ENCODE assay signal across 8 mouse cellular contexts in genomic region chr16:21778293-21778866, GRCm38 (mm10). TPM values are rescaled to one million over a fixed set of nuclear protein-coding genes. Genes with fewer than 3 reads are reported as not detected.
DNase-seq lines count a peak whose midpoint lies in the region; ATAC-seq and TF ChIP-seq lines count a peak whose summit lies in the region.

No protein-coding gene starts in this region.

- intact Hi-C loops in left cerebral cortex, postnatal 14 days (cut with DNase I): no loop called here

- 41% methylated on average over 3 of the region's 3 CpGs for WGBS in forebrain, embryonic 15.5 days
- WGBS in midbrain, embryonic 14.5 days: 43% methylated on average over 3 of the region's 3 CpGs

- no peak for ATAC-seq in forebrain, embryonic 15.5 days (replicated peaks)
- no peak for ATAC-seq in midbrain, embryonic 14.5 days (ENCODE audit: low FRiP score, low TSS enrichment)

- peak overlapping the region; percentile 71 to 75 for H3K4me3 ChIP-seq in MEL (ENCODE audit: control insufficient read depth in 1 of 2, insufficient read depth in 1 of 2, low read depth in 2 of 2, low read length in 2 of 2)
- H3K4me3 ChIP-seq in forebrain, embryonic 15.5 days: peak overlapping the region; percentile 22
- peak overlapping the region; percentile 22; the same call in 1 of the 2 replicates for H3K4me3 ChIP-seq in midbrain, embryonic 14.5 days (replicated peaks; ENCODE audit: low read depth, low read length)

- no peaks in the 10 kb centered on the region for H3K4me1 ChIP-seq in MEL (ENCODE audit: control insufficient read depth in 1 of 2, insufficient read depth in 2 of 2, low read length in 2 of 2)
- no peaks in the 10 kb centered on the region for H3K4me1 ChIP-seq in forebrain, embryonic 15.5 days
- no peaks in the 10 kb centered on the region for H3K4me1 ChIP-seq in midbrain, embryonic 14.5 days (ENCODE audit: control insufficient read depth, insufficient read depth, low read length)

- TF ChIP-seq EP300 in MEL (IDR thresholded peaks at IDR 0.05; ENCODE audit: low read depth in 1 of 2, low read length in 2 of 2): no peak

- no peak for TF ChIP-seq POLR2A in MEL (IDR thresholded peaks at IDR 0.05; ENCODE audit: control insufficient read depth in 1 of 2, insufficient read depth in 1 of 2, low read depth in 1 of 2, low read length in 2 of 2, poor library complexity in 1 of 2)

- no peaks in the 10 kb centered on the region for H3K36me3 ChIP-seq in MEL (ENCODE audit: control insufficient read depth in 1 of 2, insufficient read depth in 2 of 2, low read length in 2 of 2)
- no peaks in the 10 kb centered on the region for H3K36me3 ChIP-seq in forebrain, embryonic 15.5 days
- no peaks in the 10 kb centered on the region for H3K36me3 ChIP-seq in midbrain, embryonic 14.5 days (ENCODE audit: control insufficient read depth, insufficient read depth, low read length)

- peak overlapping the region; percentile 50 for H3K9ac ChIP-seq in MEL (ENCODE audit: control insufficient read depth, low read depth, low read length, poor library complexity, severe bottlenecking)
- H3K9ac ChIP-seq in forebrain, embryonic 15.5 days (replicated peaks): no peak overlapping the region
- H3K9ac ChIP-seq in midbrain, embryonic 14.5 days (replicated peaks; ENCODE audit: low read length): no peak overlapping the region

- DNase-seq in CD4-positive, CD25-positive, alpha-beta regulatory T cell, adult 2 months (ENCODE audit: low read depth, low spot score): peak; percentile 55
- peak; percentile 73 for DNase-seq in MEL (ENCODE audit: low read depth, low spot score)
- peak; percentile 41 for DNase-seq in kidney, postnatal 14 days
- DNase-seq in midbrain, embryonic 14.5 days: peak; percentile 69
- DNase-seq in adrenal gland, adult 18-20 months (ENCODE audit: low spot score in 2 of 2): no peak
- no peak for DNase-seq in layer of hippocampus, postnatal 36 days
- DNase-seq in left cerebral cortex, postnatal 14 days (ENCODE audit: low spot score in 2 of 2): no peak

- no peaks in the 10 kb centered on the region for H3K27me3 ChIP-seq in MEL (ENCODE audit: control insufficient read depth in 1 of 2, insufficient read depth in 2 of 2, low read length in 2 of 2)
- no peaks in the 10 kb centered on the region for H3K27me3 ChIP-seq in forebrain, embryonic 15.5 days
- no peaks in the 10 kb centered on the region for H3K27me3 ChIP-seq in midbrain, embryonic 14.5 days (ENCODE audit: control insufficient read depth, insufficient read depth, low read length)

- H3K27ac ChIP-seq in MEL (ENCODE audit: control insufficient read depth, low read depth, low read length): no peak overlapping the region
- no peak overlapping the region for H3K27ac ChIP-seq in forebrain, embryonic 15.5 days (replicated peaks)
- no peak overlapping the region for H3K27ac ChIP-seq in midbrain, embryonic 14.5 days (replicated peaks; ENCODE audit: low read depth, low read length)

- no peaks in the 10 kb centered on the region for H3K9me3 ChIP-seq in MEL (replicated peaks; ENCODE audit: insufficient read depth, low read length)
- no peaks in the 10 kb centered on the region for H3K9me3 ChIP-seq in forebrain, embryonic 15.5 days
- no peaks in the 10 kb centered on the region for H3K9me3 ChIP-seq in midbrain, embryonic 14.5 days (ENCODE audit: control insufficient read depth, low read length)

- TF ChIP-seq CTCF in MEL (IDR thresholded peaks at IDR 0.05 in 2 of 3, conservative IDR thresholded peaks at IDR 0.05 in 1 of 3; ENCODE audit: control insufficient read depth in 1 of 3, insufficient read depth in 1 of 3, low read depth in 2 of 3, low read length in 3 of 3, poor library complexity in 1 of 3, severe bottlenecking in 1 of 3): no peak

- H3K79me2 ChIP-seq in MEL (ENCODE audit: control insufficient read depth, insufficient read depth, low read length, poor library complexity): no peaks in the 10 kb centered on the region

- TF ChIP-seq RAD21 in MEL (IDR thresholded peaks at IDR 0.05; ENCODE audit: low read depth, low read length): no peak

- 0 out of 2 replicates have a peak overlapping the region, but pooled peaks have one; percentile 15 for H3K4me2 ChIP-seq in forebrain, embryonic 15.5 days (replicated peaks)
- H3K4me2 ChIP-seq in midbrain, embryonic 14.5 days (ENCODE audit: low read length): peak overlapping the region; percentile 37

TF ChIP-seq in MEL, 35 proteins besides CTCF, POLR2A, EP300 and RAD21:
- TF ChIP-seq RCOR1 (IDR thresholded peaks at IDR 0.05; ENCODE audit: low read depth, low read length) (no peak), MAFK (IDR thresholded peaks at IDR 0.05; ENCODE audit: borderline replicate concordance, low read depth, low read length) (no peak), TCF12 (IDR thresholded peaks at IDR 0.05; ENCODE audit: low read depth, low read length) (no peak), HCFC1 (IDR thresholded peaks at IDR 0.05; ENCODE audit: low read depth, low read length) (peak; percentile 91), GATA1 (IDR thresholded peaks at IDR 0.05; ENCODE audit: low read depth, low read length) (no peak), MYB (IDR thresholded peaks at IDR 0.05; ENCODE audit: low read depth, low read length) (no peak)

RNA-seq across cellular contexts. Expression of gene Ehhadh, which starts 9.2 kb away (rescaled TPM):
- total RNA-seq in MEL (2012; rRNA removed): 4.3 and 5.3 TPM in 2 replicates
- polyA plus RNA-seq in MEL (2012; ENCODE audit: insufficient read depth in 1 of 2, insufficient read length in 2 of 2, low read depth in 1 of 2, low replicate concordance in 2 of 2, missing spikeins in 1 of 2): 1 to 10 TPM in 1 of 2 experiments, not detected in 1; 6.6 TPM
- polyA plus RNA-seq in forebrain, embryonic 15.5 days (2015; fragmentation: Nextera tagmentation; extraction: Ambion mirVana): 0.51 and 0.85 TPM in 2 replicates
- 1.2 and 1.6 TPM in 2 replicates for polyA plus RNA-seq in midbrain, embryonic 14.5 days (2014; fragmentation: Nextera tagmentation; extraction: Ambion mirVana)
- total RNA-seq in adrenal gland, adult 18-20 months (2021): 10 to 100 TPM; 31.4 to 36.6 TPM
- 1 to 10 TPM; 1.2 to 1.3 TPM for total RNA-seq in layer of hippocampus, postnatal 36 days (2021)
- total RNA-seq in left cerebral cortex, postnatal 14 days (2021): 1 to 10 TPM; 1.3 to 1.4 TPM

RNA-seq across cellular contexts. Expression of gene Map3k13, which starts 15.8 kb away (rescaled TPM):
- total RNA-seq in MEL (2012; rRNA removed): 0.20 and 0.23 TPM in 2 replicates
- polyA plus RNA-seq in MEL (2012; ENCODE audit: insufficient read depth in 1 of 2, insufficient read length in 2 of 2, low read depth in 1 of 2, low replicate concordance in 2 of 2, missing spikeins in 1 of 2): under 1 TPM in 1 of 2 experiments, not detected in 1; 0.82 TPM
- 5.7 and 5.8 TPM in 2 replicates for polyA plus RNA-seq in forebrain, embryonic 15.5 days (2015; fragmentation: Nextera tagmentation; extraction: Ambion mirVana)
- polyA plus RNA-seq in midbrain, embryonic 14.5 days (2014; fragmentation: Nextera tagmentation; extraction: Ambion mirVana): 6.6 and 9.3 TPM in 2 replicates
- total RNA-seq in adrenal gland, adult 18-20 months (2021): under 1 TPM; 0.70 to 0.77 TPM
- total RNA-seq in layer of hippocampus, postnatal 36 days (2021): 10 to 100 TPM; 15.3 to 17.3 TPM
- total RNA-seq in left cerebral cortex, postnatal 14 days (2021): 10 to 100 TPM; 13.0 to 13.5 TPM

Comparison
In these comparisons a context has a peak if more than half of its experiments do, and no peak if none do; other contexts are left out.
1. DNase-seq: peak in CD4-positive, CD25-positive, alpha-beta regulatory T cell, adult 2 months (single experiment), MEL (single experiment), kidney, postnatal 14 days (single experiment) and midbrain, embryonic 14.5 days (single experiment); none in adrenal gland, adult 18-20 months (0 of 2), layer of hippocampus, postnatal 36 days (0 of 2) and left cerebral cortex, postnatal 14 days (0 of 2).
2. H3K4me3 ChIP-seq: peak in every context shown above with its lines; median percentile 73 in MEL; 22 in forebrain, embryonic 15.5 days; 22 in midbrain, embryonic 14.5 days.
3. RNA of gene Map3k13, which starts 15.8 kb away (total RNA-seq): 15.3 to 17.3 TPM in layer of hippocampus, postnatal 36 days and 13.0 to 13.5 TPM in left cerebral cortex, postnatal 14 days; 0.70 to 0.77 TPM in adrenal gland, adult 18-20 months and 0.20 to 0.23 TPM in MEL; every median in the first group is over 4 times any median in the second.